Mouse (Mus musculus) adipocyte (in vitro differentiated cells): ENCODE results near the gene Crybg1.
"Not testable (repeated sequence)": the region's sequence is repeated elsewhere in the genome, so short reads cannot be mapped to it uniquely, and the experiment has no call there.

Experiments used
- DNase-seq: peaks from one replicate; pipeline ENCODE4 v3.0.0-alpha.2; 2016; ENCODE audit warnings: low spot score

Crybg1 gene

DNA sequence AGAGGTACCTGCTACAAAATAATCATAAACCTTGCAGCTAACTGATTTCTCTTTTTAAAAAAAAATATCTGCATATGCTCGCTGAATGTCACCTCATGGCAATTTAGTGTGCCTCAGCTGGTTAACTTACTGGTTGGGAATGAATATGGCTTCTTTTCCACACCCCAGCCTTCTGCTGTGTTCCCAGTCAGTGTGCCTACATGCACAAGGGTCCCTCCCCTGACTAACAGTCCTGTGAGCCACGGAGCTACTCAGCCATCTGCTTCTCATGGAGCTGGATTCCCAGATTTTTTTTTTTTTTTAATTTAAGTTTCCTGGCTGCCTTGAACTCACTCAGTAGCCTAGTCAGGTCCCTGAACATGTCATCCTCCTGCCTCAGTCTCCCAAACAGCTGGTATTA, 183.7 kb downstream of the Crybg1 start:
- DNase-seq = no peak

DNA sequence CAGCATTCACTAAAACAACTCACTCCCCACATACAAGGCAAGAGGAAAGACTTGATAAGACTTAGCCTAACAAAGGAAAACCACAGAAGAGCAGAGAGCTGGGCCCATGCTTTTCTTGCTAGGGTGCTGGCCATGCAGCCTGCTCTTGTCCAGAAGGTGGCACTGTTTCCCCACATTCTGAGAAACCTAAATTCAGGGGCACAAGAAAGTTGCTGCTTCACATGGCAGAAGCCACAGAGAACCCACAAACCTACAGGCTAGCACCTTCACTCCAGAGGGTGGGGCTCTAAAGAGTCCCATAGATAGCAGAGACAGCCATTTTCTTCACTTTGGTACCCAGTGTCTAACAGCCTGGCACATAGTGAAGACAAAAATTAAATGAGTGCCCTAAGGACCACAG, 194.7 kb downstream of the Crybg1 start:
- peak; percentile 84 for DNase-seq

- DNase-seq = no peak
These were observed 203.2 kb downstream of the Crybg1 start for GRCm38 (mm10) chr10:43945435-43945834.

GRCm38 (mm10) chr10:43943736-43944135, 204.9 kb downstream of the Crybg1 start:
- peak; percentile 74 for DNase-seq

DNA sequence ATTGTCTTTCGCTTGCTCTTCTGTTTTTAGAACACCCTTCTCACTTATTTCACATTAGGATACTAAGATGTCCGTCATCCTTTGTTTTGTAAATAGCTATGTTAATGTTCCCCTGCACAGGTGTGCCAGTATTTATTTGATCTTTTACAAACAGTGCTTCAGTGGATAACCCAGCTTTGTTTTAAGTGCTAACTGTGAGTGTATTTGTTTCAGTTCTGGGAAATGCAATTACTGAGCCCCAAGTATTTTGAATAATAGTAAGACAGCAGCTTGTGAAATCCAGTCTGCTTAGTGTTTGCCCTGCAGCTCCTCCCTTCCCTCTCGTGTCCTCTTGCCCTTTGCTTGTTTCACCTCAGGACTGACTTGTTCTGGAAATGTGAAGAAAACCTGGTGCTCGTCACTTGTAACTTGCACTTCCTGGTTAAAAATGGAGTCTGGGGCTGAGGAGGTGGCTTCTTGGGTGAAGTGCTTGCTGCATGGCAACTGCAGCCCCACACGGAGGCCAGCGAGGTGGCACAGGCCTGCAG, 209.5 kb downstream of the Crybg1 start:
- no peak for DNase-seq

DNA sequence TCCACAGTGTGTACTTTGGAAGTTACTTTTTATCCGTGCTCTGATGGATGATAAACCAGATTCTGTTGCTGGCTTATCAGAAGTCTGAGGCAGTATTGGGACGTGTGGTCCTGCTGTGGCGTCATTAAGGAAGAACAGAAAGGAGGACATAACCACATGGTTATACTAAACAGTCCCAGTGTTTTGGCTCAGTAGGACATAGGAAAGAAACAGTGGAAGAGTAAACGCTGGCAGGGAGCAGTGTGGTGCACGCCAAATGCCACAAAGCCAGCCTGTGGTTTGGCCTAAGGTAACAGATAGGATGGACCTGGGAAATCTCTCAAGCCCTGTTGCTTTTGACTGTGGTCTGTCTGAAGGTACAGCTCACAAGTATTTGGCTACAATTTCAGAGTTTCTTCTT, 220.1 kb downstream of the Crybg1 start:
- DNase-seq = no peak

GRCm38 (mm10) chr10:43927736-43928135, 220.9 kb downstream of the Crybg1 start:
- DNase-seq = no peak

DNA sequence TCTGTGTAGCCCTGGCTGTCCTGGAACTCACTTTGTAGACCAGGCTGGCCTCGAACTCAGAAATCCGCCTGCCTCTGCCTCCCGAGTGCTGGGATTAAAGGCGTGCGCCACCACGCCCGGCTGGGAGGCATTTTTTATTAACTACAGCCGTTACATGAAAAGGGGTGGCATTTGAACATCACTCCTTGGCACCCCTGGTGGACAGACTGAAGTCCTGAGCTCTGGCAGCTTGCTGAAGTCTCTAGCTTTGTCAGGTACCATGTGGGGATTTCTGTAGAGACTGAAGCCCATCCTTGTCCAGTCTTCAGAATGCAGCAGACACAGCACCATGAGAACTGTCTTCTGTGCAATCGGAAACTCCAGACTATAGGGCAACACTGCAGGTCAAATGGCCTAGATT, 222.9 kb downstream of the Crybg1 start:
- DNase-seq = not testable (repeated sequence)

GRCm38 (mm10) chr10:43923096-43923495, 225.6 kb downstream of the Crybg1 start:
- DNase-seq = no peak

DNA sequence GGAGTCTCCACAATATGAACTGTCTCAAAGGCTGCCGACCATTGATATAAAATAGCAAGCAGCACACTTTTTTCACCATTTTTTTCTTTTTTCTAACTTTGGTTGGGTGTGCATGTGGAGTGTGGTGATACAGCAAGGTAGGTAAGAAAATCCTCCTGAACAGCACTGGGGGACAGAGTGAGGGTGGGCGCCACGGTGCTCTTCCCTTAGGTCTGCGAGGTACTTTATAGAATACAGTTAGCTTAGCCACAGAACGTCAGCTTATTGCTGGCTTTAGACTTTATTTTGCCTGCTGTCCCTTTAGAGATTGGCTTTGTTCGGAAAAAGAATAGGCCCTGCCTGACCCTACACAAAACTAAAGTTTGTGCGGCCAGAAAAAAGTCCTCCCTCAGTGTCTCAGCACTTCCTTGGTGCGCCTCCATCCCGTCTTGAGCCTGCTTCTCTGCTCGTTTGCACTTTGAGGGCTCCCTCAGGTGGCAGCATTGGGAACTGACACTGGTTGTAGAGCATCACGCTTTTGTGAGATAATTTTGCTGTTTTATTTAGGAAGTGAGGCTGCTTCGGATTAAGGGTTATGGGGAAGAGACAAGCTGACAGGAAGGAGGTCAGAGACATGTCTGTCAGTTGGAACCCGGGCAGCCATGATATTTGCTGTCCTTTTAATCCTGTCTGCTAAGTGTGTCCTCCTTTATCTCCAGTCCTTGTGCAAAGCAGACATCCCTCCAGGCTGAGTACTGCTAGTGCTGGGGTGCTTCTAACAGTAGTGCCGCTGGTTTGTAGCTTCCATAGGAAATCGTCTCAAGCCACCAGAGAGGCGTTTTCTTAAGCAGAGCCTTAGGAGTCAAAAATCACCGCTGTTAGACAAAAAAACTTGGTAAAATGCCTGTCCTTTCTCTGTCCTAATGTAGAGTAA, 229.7 kb downstream of the Crybg1 start:
- DNase-seq = peak; percentile 41

GRCm38 (mm10) chr10:43916737-43917136, 231.9 kb downstream of the Crybg1 start:
- DNase-seq = peak; percentile 8

GRCm38 (mm10) chr10:43916181-43916580, 232.5 kb downstream of the Crybg1 start:
- DNase-seq = no peak

GRCm38 (mm10) chr10:43912236-43912635, 236.4 kb downstream of the Crybg1 start:
- no peak for DNase-seq

DNA sequence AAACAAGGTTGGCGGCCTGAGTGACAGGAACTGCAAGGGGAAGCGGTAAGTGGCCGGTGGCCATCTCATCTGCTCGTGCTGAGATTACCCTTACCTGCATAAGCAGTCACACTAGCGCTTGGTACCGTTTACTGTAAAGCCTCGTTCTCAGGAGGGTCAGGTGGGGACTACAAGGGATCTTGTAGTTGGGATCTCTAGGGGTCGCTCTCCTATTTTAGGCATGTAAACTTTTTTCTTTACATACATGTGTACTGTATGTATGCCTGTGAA, 237.8 kb downstream of the Crybg1 start:
- DNase-seq = no peak

DNA sequence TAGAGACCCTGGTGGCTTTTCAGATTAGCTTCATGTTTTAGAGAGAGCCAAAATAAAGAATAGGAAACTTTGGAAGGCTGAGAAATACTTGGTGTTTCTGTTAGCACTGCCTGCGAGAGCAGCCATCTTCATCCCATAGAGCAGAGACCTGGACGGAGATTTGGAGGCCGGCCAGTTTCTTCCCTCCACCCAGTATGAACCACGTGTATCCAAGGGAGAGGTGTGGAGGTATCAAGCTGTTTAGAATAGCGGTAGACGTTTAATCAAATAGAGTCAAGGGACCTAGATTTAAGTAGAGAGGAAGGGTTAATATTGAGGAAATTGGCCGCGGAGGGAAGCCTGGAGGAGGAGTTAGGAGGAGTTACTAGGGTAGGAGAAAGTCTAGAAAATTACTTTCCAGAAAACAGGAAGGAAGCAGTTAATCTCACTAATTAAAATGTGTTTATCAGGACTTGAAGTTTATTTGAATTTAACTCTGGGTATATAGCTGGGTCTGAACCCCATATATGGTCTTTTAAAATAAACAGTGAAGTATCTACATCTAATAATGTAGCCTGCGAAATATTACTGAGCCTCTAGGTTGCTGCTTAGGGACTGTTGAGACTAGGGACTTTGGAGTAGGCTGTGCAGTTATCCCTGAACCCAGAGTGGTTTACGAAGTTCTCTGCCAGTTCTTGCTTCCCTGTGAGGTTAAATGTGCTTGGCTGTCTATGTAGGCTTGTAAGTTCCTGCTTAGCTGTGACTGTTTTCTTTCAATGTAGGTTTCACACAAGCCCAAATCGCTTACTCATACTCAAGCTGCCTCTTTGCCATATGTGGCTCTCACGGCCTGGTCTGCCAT, 238.4 kb downstream of the Crybg1 start:
- DNase-seq = no peak

- no peak for DNase-seq
These were observed 244.1 kb downstream of the Crybg1 start for GRCm38 (mm10) chr10:43904569-43904968.

DNA sequence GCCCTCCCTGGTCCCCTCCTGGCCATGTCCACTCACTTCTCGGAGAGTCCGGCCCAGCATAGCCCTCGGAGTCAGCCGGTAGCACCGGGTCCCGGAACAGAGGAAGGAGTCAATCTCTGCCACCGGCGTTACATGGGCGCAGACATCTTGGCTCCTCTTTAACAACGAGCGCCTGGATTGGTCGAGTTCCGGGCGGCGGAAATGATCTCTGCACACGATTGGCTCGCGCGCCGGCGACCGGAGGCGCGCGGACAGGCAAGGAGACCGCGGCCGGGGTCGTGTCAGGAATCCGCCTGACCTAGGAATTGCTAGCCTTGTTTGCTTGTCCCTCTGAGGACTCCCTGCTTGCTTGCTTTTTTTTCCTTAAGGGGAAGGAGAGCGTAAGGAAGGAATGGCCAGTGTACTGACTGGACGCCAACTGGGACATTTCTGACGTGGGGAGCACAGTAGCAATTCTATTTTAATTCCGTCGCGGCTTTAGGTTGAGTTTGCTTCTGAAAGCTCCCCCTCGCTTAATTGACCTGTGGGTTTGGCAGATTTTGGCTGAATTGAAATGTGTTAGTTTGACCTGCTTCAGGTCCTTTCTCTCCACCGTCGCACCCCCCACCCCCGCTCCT, 247.0 kb downstream of the Crybg1 start, which contains the start of the genes Qrsl1 and Rtn4ip1:
TSS of gene Qrsl1 (minus strand) at position 168 of the 617 bp plus-strand sequence.
TSS of gene Rtn4ip1 (plus strand) at position 230 of the 617 bp plus-strand sequence.
- peak; percentile 91 for DNase-seq

- peak; percentile 3 for DNase-seq
These were observed 247.6 kb downstream of the Crybg1 start for GRCm38 (mm10) chr10:43900883-43901570.
